Mouse (Mus musculus) liver, postnatal 0 days (tissue): ENCODE data around the gene Gm20388. TPM values are rescaled to one million over a fixed set of nuclear protein-coding genes. Genes with fewer than 3 reads are reported as not detected.

Experiments
- ATAC-seq: fragments of 200-750 bp; cut with Nextera tagmentation; 2 replicates; pipeline ENCODE4 v1.8.0; 2017; ENCODE audit warnings: mild to moderate bottlenecking, moderate library complexity
- DNase-seq: peaks from one replicate; pipeline ENCODE4 v3.0.0-alpha.2; 2016
- H3K27ac ChIP-seq: fragments of 300-500 bp; sonication (generic); 2 replicates; pipeline ENCODE4 v1.5.1; 2014; ENCODE audit warnings: antibody characterized with exemption, moderate library complexity, mild to moderate bottlenecking, low read depth
- H3K27me3 ChIP-seq: fragments of 300-500 bp; sonication (generic); 2 replicates; pipeline ENCODE4 v1.6.1; 2014; ENCODE audit warnings: low read length, control low read depth, mixed read lengths; ENCODE audit not compliant: insufficient read depth
- H3K36me3 ChIP-seq: fragments of 300-500 bp; sonication (generic); replicated peaks from 2 replicates; pipeline ENCODE4 v1.6.1; 2014; ENCODE audit warnings: mild to moderate bottlenecking, control low read depth, low read length, moderate library complexity, mixed read lengths; ENCODE audit not compliant: insufficient read depth
- H3K4me1 ChIP-seq: fragments of 300-500 bp; sonication (generic); 2 replicates; pipeline ENCODE4 v1.6.1; 2014; ENCODE audit warnings: antibody characterized with exemption, mild to moderate bottlenecking, control low read depth; ENCODE audit not compliant: insufficient read depth
- H3K4me2 ChIP-seq: fragments of 300-500 bp; sonication (generic); 2 replicates; pipeline ENCODE4 v1.6.1; 2014; ENCODE audit warnings: low read depth, mild to moderate bottlenecking, low read length, moderate library complexity, mixed read lengths
- H3K4me3 ChIP-seq: fragments of 300-500 bp; sonication (generic); 2 replicates; pipeline ENCODE4 v1.5.1; 2014; ENCODE audit warnings: low read depth, low read length
- H3K9ac ChIP-seq: fragments of 300-500 bp; sonication (generic); replicated peaks from 2 replicates; pipeline ENCODE4 v1.6.1; 2014; ENCODE audit warnings: mild to moderate bottlenecking, moderate library complexity
- H3K9me3 ChIP-seq: fragments of 300-500 bp; sonication (generic); 2 replicates; pipeline ENCODE4 v1.6.1; 2016; ENCODE audit warnings: mild to moderate bottlenecking, control low read depth, low read length, mixed read lengths
- CTCF ChIP-seq: sonication (generic); IDR thresholded peaks from 2 replicates; pipeline ENCODE4 v1.5.1; 2016; ENCODE audit warnings: antibody characterized with exemption, low read depth
- EP300 ChIP-seq: IDR thresholded peaks from 2 replicates; pipeline ENCODE4 v1.6.1; 2016; ENCODE audit warnings: antibody characterized with exemption, low read depth, mild to moderate bottlenecking
- WGBS: fragments of 180-500 bp; shearing (Covaris S2); extraction: QIAGEN DNeasy Blood & Tissue Kit; methylation state at CpG from one replicate; pipeline ENCODE4 v1.1.7; 2014; ENCODE audit not compliant: insufficient replicate concordance; 5-methylcytosine and 5-hydroxymethylcytosine counted together
- polyA plus RNA-seq: library from polyadenylated mRNA; unstranded; fragments of >200 nt; fragmentation: Nextera tagmentation; extraction: Ambion mirVana; gene quantifications from 2 replicates; pipeline ENCODE4 v1.2.1, GENCODE M21; 2015

Gene Gm20388
- polyA plus RNA-seq, 1 experiment from 2014 or later, result not detected

- H3K9me3 ChIP-seq, result no peaks in the 10 kb centered on the region
- WGBS, result 61% methylated on average over 2 of the region's 2 CpGs
- no peak for TF ChIP-seq EP300
- no peak for TF ChIP-seq CTCF
- DNase-seq (no peak), ATAC-seq (no peak)
- H3K27me3 ChIP-seq, result no peaks in the 10 kb centered on the region
- H3K4me2 ChIP-seq, result no peak overlapping the region
- no peak overlapping the region for H3K4me3 ChIP-seq
- no peak overlapping the region for H3K27ac ChIP-seq
- no peaks in the 10 kb centered on the region for H3K36me3 ChIP-seq
- no peaks in the 10 kb centered on the region for H3K4me1 ChIP-seq
- H3K9ac ChIP-seq, result no peak overlapping the region
Measured at GRCm38 (mm10) chr8:120004705-120005381, 94.2 kb downstream of the Gm20388 start.

- WGBS, result 48% methylated on average over 9 of the region's 9 CpGs
- no peaks in the 10 kb centered on the region for H3K36me3 ChIP-seq
- no peak overlapping the region for H3K27ac ChIP-seq
- H3K27me3 ChIP-seq, result no peaks in the 10 kb centered on the region
- H3K9ac ChIP-seq, result no peak overlapping the region
- H3K4me3 ChIP-seq, result no peak overlapping the region
- DNase-seq (no peak), ATAC-seq (no peak)
- no peaks in the 10 kb centered on the region for H3K9me3 ChIP-seq
- no peaks in the 10 kb centered on the region; the same call in 1 of the 2 replicates for H3K4me1 ChIP-seq
- no peak overlapping the region for H3K4me2 ChIP-seq
- no peak for TF ChIP-seq EP300
Measured at GRCm38 (mm10) chr8:120006645-120007160, 96.1 kb downstream of the Gm20388 start.

GRCm38 (mm10) chr8:120007178-120007577 lies 96.5 kb downstream of the Gm20388 start:
- H3K4me3 ChIP-seq, result no peak overlapping the region
- no peaks in the 10 kb centered on the region for H3K27me3 ChIP-seq
- no peak overlapping the region for H3K9ac ChIP-seq
- no peak overlapping the region for H3K4me2 ChIP-seq
- WGBS, result 69% methylated on average over 9 of the region's 9 CpGs
- H3K27ac ChIP-seq, result no peak overlapping the region
- TF ChIP-seq EP300 (no peak), CTCF (no peak)
- H3K4me1 ChIP-seq, result no peaks in the 10 kb centered on the region; the same call in 1 of the 2 replicates
- ATAC-seq (no peak), DNase-seq (no peak)
- no peaks in the 10 kb centered on the region for H3K36me3 ChIP-seq
- H3K9me3 ChIP-seq, result no peaks in the 10 kb centered on the region

GRCm38 (mm10) chr8:120009284-120009683 lies 98.6 kb downstream of the Gm20388 start:
- Histone ChIP-seq H3K4me2 (no peak overlapping the region), H3K9me3 (no peaks in the 10 kb centered on the region), H3K4me1 (no peaks in the 10 kb centered on the region; the same call in 1 of the 2 replicates), H3K9ac (no peak overlapping the region), H3K27ac (no peak overlapping the region), H3K36me3 (no peaks in the 10 kb centered on the region), H3K27me3 (no peaks in the 10 kb centered on the region), H3K4me3 (no peak overlapping the region)
- ATAC-seq (no peak), DNase-seq (no peak)
- TF ChIP-seq CTCF, result no peak
- no peak for TF ChIP-seq EP300
- WGBS, result 61% methylated on average over 6 of the region's 6 CpGs

GRCm38 (mm10) chr8:120012491-120012890 lies 101.8 kb downstream of the Gm20388 start:
- ATAC-seq (no peak), DNase-seq (no peak)
- no peaks in the 10 kb centered on the region for H3K9me3 ChIP-seq
- H3K4me3 ChIP-seq, result no peak overlapping the region
- H3K4me2 ChIP-seq, result no peak overlapping the region
- H3K27ac ChIP-seq, result no peak overlapping the region
- H3K9ac ChIP-seq, result no peak overlapping the region
- peaks cover 5% of the 10 kb centered on the region; the same call in 1 of the 2 replicates for H3K4me1 ChIP-seq
- H3K27me3 ChIP-seq, result no peaks in the 10 kb centered on the region
- WGBS, result 72% methylated on average over 8 of the region's 8 CpGs
- TF ChIP-seq EP300 (no peak), CTCF (no peak)
- no peaks in the 10 kb centered on the region for H3K36me3 ChIP-seq

GRCm38 (mm10) chr8:120012927-120013326 lies 102.3 kb downstream of the Gm20388 start:
- H3K4me2 ChIP-seq, result no peak overlapping the region
- H3K9me3 ChIP-seq, result no peaks in the 10 kb centered on the region
- 0 out of 2 replicates have a peak, but pooled peaks have one; percentile 10 for ATAC-seq
- no peaks in the 10 kb centered on the region for H3K36me3 ChIP-seq
- H3K27me3 ChIP-seq, result no peaks in the 10 kb centered on the region
- peaks cover 5% of the 10 kb centered on the region; the same call in 1 of the 2 replicates for H3K4me1 ChIP-seq
- H3K9ac ChIP-seq, result no peak overlapping the region
- H3K4me3 ChIP-seq, result no peak overlapping the region
- DNase-seq, result peak; percentile 35
- 29% methylated on average over 9 of the region's 9 CpGs for WGBS
- 0 out of 2 replicates have a peak overlapping the region, but pooled peaks have one; percentile 39 for H3K27ac ChIP-seq
- no peak for TF ChIP-seq EP300
- no peak for TF ChIP-seq CTCF
